Mouse (Mus musculus): ENCODE data around the gene Otud7a.

- no peak for TF ChIP-seq CTCF (IDR thresholded peaks at IDR 0.05; ENCODE audit: extremely low read depth, insufficient read depth, insufficient read length, insufficient replicate concordance)
- TF ChIP-seq POLR2A (IDR thresholded peaks at IDR 0.05; ENCODE audit: low read depth, low read length): no peak
These were observed 353.9 kb downstream of the Otud7a start for GRCm38 (mm10) chr7:63798446-63798845.
